Mouse (Mus musculus) CH12.LX (cell line): ENCODE results near the gene Nub1.

Experiments
- BHLHE40 ChIP-seq: IDR thresholded peaks from 2 replicates; pipeline ENCODE4 v1.6.1; 2011; ENCODE audit warnings: mild to moderate bottlenecking, low read depth, low read length, improper control_type of control experiment
- CHD1 ChIP-seq: IDR thresholded peaks from 2 replicates; pipeline ENCODE4 v1.6.1; 2012; ENCODE audit warnings: low read depth, low read length, improper control_type of control experiment, inconsistent platforms
- CTCF ChIP-seq, 2 experiments: IDR thresholded peaks in 1 of 2; conservative IDR thresholded peaks in 1 of 2; 2 replicates each; pipeline ENCODE4 v1.5.1; 2011 to 2012; ENCODE audit warnings: low read depth in 2 of 2, low read length in 2 of 2, improper control_type of control experiment in 1 of 2, inconsistent platforms in 1 of 2, mild to moderate bottlenecking in 1 of 2, moderate library complexity in 1 of 2
- EP300 ChIP-seq: IDR thresholded peaks from 2 replicates; pipeline ENCODE4 v1.6.1; 2011; ENCODE audit warnings: low read length, improper control_type of control experiment
- MAX ChIP-seq: IDR thresholded peaks from 2 replicates; pipeline ENCODE4 v1.6.1; 2011; ENCODE audit warnings: low read length, improper control_type of control experiment
- SMC3 ChIP-seq: IDR thresholded peaks from 2 replicates; pipeline ENCODE4 v1.6.1; 2011; ENCODE audit warnings: low read depth, low read length, improper control_type of control experiment
- ZMIZ1 ChIP-seq: IDR thresholded peaks from 2 replicates; pipeline ENCODE4 v1.6.1; 2012; ENCODE audit warnings: low read depth, mild to moderate bottlenecking, inconsistent platforms, low read length, improper control_type of control experiment

DNA sequence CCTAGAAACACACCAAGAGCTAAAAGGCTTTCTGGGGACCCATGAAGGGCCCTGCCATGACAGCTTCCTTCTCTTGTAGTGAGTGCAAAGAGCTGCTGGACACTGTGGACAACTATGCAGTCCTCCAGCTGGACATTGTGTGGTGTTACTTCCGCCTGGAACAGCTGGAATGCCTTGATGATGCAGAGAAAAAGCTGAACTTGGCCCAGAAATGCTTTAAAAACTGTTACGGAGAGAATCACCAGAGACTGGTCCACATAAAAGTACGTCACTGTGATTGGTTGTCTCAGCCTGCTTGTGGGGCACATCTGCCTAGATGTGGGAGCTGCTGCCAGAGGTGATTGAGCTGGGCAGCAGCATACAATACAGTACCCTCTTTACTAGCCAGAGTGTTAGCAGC lies 15.9 kb downstream of the Nub1 start:
- TF ChIP-seq CTCF (conservative IDR thresholded peaks at IDR 0.05 in 1 of 2, IDR thresholded peaks at IDR 0.05 in 1 of 2; ENCODE audit: low read depth in 2 of 2, low read length in 2 of 2) = no peak
- no peak for TF ChIP-seq BHLHE40
- TF ChIP-seq EP300 = no peak
- TF ChIP-seq MAX = no peak
- TF ChIP-seq SMC3 = no peak
- TF ChIP-seq CHD1 = no peak
- no peak for TF ChIP-seq ZMIZ1
